Mouse (Mus musculus): ENCODE results near the gene Zwint. TPM values are rescaled to one million over a fixed set of nuclear protein-coding genes. Genes with fewer than 3 reads are reported as not detected.

Gene Zwint
- polyA plus RNA-seq, 1 experiment: 64.2 TPM

DNA sequence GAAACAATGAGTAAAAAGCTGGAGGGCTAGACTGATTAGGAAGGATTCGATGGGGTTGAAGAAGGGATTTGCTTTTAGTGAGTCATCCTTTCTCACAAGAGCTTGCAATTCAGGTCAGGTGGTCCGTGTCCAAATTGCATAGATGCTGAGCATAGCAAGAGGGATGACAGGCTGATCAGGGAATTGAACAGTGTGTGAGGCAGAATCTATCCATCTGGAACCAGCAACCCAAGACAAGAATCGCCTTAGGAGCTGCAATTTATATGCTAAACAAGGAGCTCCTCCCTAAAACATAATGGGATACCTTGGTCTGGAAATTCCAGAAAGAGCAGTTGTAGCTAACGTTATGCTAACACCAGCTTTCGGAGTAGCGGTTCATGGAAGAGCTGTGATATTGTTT is 3.8 kb upstream of the Zwint start:
- TF ChIP-seq CTCF (IDR thresholded peaks at IDR 0.05; ENCODE audit: borderline replicate concordance, control insufficient read depth, extremely low read depth, insufficient read depth, low read length, poor library complexity) (no peak), POLR2A (IDR thresholded peaks at IDR 0.05; ENCODE audit: control insufficient read depth, extremely low read depth, insufficient read depth, low read length, poor library complexity) (no peak)
- no peaks in the 10 kb centered on the region for H3K27me3 ChIP-seq (ENCODE audit: control insufficient read depth, insufficient read depth, low read length)
- no peak overlapping the region for H3K4me3 ChIP-seq (ENCODE audit: control insufficient read depth, insufficient read depth, low read length)
- no peak overlapping the region for H3K27ac ChIP-seq (ENCODE audit: control insufficient read depth, insufficient read depth, low read length)
- no peaks in the 10 kb centered on the region for H3K36me3 ChIP-seq (ENCODE audit: control insufficient read depth, insufficient read depth, low read length)
- DNase-seq: no peak
- H3K4me1 ChIP-seq (replicated peaks; ENCODE audit: control insufficient read depth, insufficient read depth, low read length): peaks cover 5% of the 10 kb centered on the region
- WGBS: 83% methylated on average over 6 of the region's 6 CpGs

DNA sequence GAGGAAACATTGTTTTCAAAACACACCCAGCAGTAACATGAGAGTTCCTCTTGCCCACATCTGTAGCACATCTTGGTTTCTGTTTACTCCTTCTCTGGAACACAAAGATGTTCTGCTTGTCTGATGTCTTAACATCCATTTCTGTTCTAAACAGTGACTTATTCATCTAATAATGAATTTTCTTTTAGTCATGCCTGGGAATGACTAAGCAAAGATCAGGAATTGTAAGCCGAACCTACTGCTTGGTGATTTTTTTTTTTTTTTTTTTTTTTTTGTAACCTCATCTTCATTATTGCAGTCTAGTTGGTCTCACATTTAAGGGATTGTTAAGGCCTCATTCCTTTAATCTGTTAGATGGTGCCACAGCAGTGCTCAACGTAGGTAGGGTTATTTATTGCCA is 848 bp upstream of the Zwint start:
- no peak for DNase-seq
- TF ChIP-seq POLR2A (IDR thresholded peaks at IDR 0.05; ENCODE audit: control insufficient read depth, extremely low read depth, insufficient read depth, low read length, poor library complexity): no peak
- no peak for TF ChIP-seq CTCF (IDR thresholded peaks at IDR 0.05; ENCODE audit: borderline replicate concordance, control insufficient read depth, extremely low read depth, insufficient read depth, low read length, poor library complexity)
- H3K4me1 ChIP-seq (replicated peaks; ENCODE audit: control insufficient read depth, insufficient read depth, low read length): peaks cover 9% of the 10 kb centered on the region
- 90% methylated on average over 2 of the region's 2 CpGs for WGBS
- no peak overlapping the region for H3K4me3 ChIP-seq (ENCODE audit: control insufficient read depth, insufficient read depth, low read length)
- no peaks in the 10 kb centered on the region for H3K27me3 ChIP-seq (ENCODE audit: control insufficient read depth, insufficient read depth, low read length)
- H3K36me3 ChIP-seq (ENCODE audit: control insufficient read depth, insufficient read depth, low read length): peaks cover 15% of the 10 kb centered on the region
- H3K27ac ChIP-seq (ENCODE audit: control insufficient read depth, insufficient read depth, low read length): no peak overlapping the region

DNA sequence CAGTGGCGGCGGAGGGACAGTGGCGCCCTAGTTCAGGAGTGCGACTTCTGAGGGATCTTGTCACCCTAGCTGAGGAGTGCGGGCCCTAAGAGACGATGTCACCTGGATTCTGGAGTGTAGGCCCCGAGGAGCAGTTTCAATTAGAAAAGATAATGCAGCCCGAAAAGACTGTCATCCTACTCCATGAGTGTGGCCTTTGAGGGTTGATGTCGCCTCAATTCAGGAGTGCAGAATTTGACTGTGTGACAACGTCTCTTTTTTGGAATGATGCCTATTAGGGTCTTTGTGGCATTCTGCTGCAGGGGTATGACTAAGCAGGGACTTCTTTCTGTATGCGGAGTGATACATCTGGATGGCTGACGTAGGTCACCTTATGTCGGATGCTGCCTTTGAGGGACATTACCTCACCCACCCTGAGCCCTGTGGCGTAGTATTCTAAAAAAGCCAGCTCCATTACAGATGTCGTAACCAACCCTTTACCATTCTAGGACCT is 418 bp downstream of the Zwint start:
- H3K27me3 ChIP-seq (ENCODE audit: control insufficient read depth, insufficient read depth, low read length): no peaks in the 10 kb centered on the region
- DNase-seq: peak; percentile 33
- WGBS: 3% methylated on average over 15 of the region's 15 CpGs
- H3K4me1 ChIP-seq (replicated peaks; ENCODE audit: control insufficient read depth, insufficient read depth, low read length): peaks cover 9% of the 10 kb centered on the region
- H3K4me3 ChIP-seq (ENCODE audit: control insufficient read depth, insufficient read depth, low read length): peak overlapping the region; percentile 93
- peaks cover 21% of the 10 kb centered on the region for H3K36me3 ChIP-seq (ENCODE audit: control insufficient read depth, insufficient read depth, low read length)
- H3K27ac ChIP-seq (ENCODE audit: control insufficient read depth, insufficient read depth, low read length): peak overlapping the region; percentile 45
- TF ChIP-seq POLR2A (IDR thresholded peaks at IDR 0.05; ENCODE audit: control insufficient read depth, extremely low read depth, insufficient read depth, low read length, poor library complexity) (no peak), CTCF (IDR thresholded peaks at IDR 0.05; ENCODE audit: borderline replicate concordance, control insufficient read depth, extremely low read depth, insufficient read depth, low read length, poor library complexity) (no peak)

GRCm38 (mm10) chr10:72659198-72659597 is 4.6 kb downstream of the Zwint start:
- Histone ChIP-seq H3K4me1 (replicated peaks; ENCODE audit: control insufficient read depth, insufficient read depth, low read length) (peaks cover 9% of the 10 kb centered on the region), H3K27me3 (ENCODE audit: control insufficient read depth, insufficient read depth, low read length) (no peaks in the 10 kb centered on the region), H3K27ac (ENCODE audit: control insufficient read depth, insufficient read depth, low read length) (no peak overlapping the region), H3K36me3 (ENCODE audit: control insufficient read depth, insufficient read depth, low read length) (peaks cover 21% of the 10 kb centered on the region), H3K4me3 (ENCODE audit: control insufficient read depth, insufficient read depth, low read length) (no peak overlapping the region)
- no peak for DNase-seq
- 96% methylated on average over 5 of the region's 5 CpGs for WGBS
- no peak for TF ChIP-seq CTCF (IDR thresholded peaks at IDR 0.05; ENCODE audit: borderline replicate concordance, control insufficient read depth, extremely low read depth, insufficient read depth, low read length, poor library complexity)
- TF ChIP-seq POLR2A (IDR thresholded peaks at IDR 0.05; ENCODE audit: control insufficient read depth, extremely low read depth, insufficient read depth, low read length, poor library complexity): no peak

- WGBS: 97% methylated on average over 1 of the region's 1 CpGs
- Histone ChIP-seq H3K4me3 (ENCODE audit: control insufficient read depth, insufficient read depth, low read length) (no peak overlapping the region), H3K4me1 (replicated peaks; ENCODE audit: control insufficient read depth, insufficient read depth, low read length) (peaks cover 7% of the 10 kb centered on the region), H3K36me3 (ENCODE audit: control insufficient read depth, insufficient read depth, low read length) (peaks cover 21% of the 10 kb centered on the region), H3K27me3 (ENCODE audit: control insufficient read depth, insufficient read depth, low read length) (no peaks in the 10 kb centered on the region), H3K27ac (ENCODE audit: control insufficient read depth, insufficient read depth, low read length) (no peak overlapping the region)
- no peak for DNase-seq
- TF ChIP-seq CTCF (IDR thresholded peaks at IDR 0.05; ENCODE audit: borderline replicate concordance, control insufficient read depth, extremely low read depth, insufficient read depth, low read length, poor library complexity) (no peak), POLR2A (IDR thresholded peaks at IDR 0.05; ENCODE audit: control insufficient read depth, extremely low read depth, insufficient read depth, low read length, poor library complexity) (no peak)
Observed at GRCm38 (mm10) chr10:72660350-72660749, 5.7 kb downstream of the Zwint start.

GRCm38 (mm10) chr10:72667856-72668255 is 13.2 kb downstream of the Zwint start:
- WGBS: 98% methylated on average over 5 of the region's 5 CpGs

GRCm38 (mm10) chr10:72669086-72669485 is 14.4 kb downstream of the Zwint start:
- Histone ChIP-seq H3K27ac (ENCODE audit: control insufficient read depth, insufficient read depth, low read length) (no peak overlapping the region), H3K4me3 (ENCODE audit: control insufficient read depth, insufficient read depth, low read length) (no peak overlapping the region), H3K36me3 (ENCODE audit: control insufficient read depth, insufficient read depth, low read length) (no peaks in the 10 kb centered on the region), H3K27me3 (ENCODE audit: control insufficient read depth, insufficient read depth, low read length) (no peaks in the 10 kb centered on the region), H3K4me1 (replicated peaks; ENCODE audit: control insufficient read depth, insufficient read depth, low read length) (no peaks in the 10 kb centered on the region)
- no peak for DNase-seq
- TF ChIP-seq CTCF (IDR thresholded peaks at IDR 0.05; ENCODE audit: borderline replicate concordance, control insufficient read depth, extremely low read depth, insufficient read depth, low read length, poor library complexity) (no peak), POLR2A (IDR thresholded peaks at IDR 0.05; ENCODE audit: control insufficient read depth, extremely low read depth, insufficient read depth, low read length, poor library complexity) (no peak)
- whole genome bisulfite sequencing: 93% methylated on average over 1 of the region's 1 CpGs

More at GRCm38 (mm10) chr10:72667856-72668255, 13.2 kb downstream of the Zwint start:
- no peaks in the 10 kb centered on the region for H3K27me3 ChIP-seq (ENCODE audit: control insufficient read depth, insufficient read depth, low read length)
- TF ChIP-seq CTCF (IDR thresholded peaks at IDR 0.05; ENCODE audit: borderline replicate concordance, control insufficient read depth, extremely low read depth, insufficient read depth, low read length, poor library complexity): no peak
- no peak for TF ChIP-seq POLR2A (IDR thresholded peaks at IDR 0.05; ENCODE audit: control insufficient read depth, extremely low read depth, insufficient read depth, low read length, poor library complexity)
- H3K4me3 ChIP-seq (ENCODE audit: control insufficient read depth, insufficient read depth, low read length): no peak overlapping the region
- H3K36me3 ChIP-seq (ENCODE audit: control insufficient read depth, insufficient read depth, low read length): no peaks in the 10 kb centered on the region
- no peaks in the 10 kb centered on the region for H3K4me1 ChIP-seq (replicated peaks; ENCODE audit: control insufficient read depth, insufficient read depth, low read length)
- H3K27ac ChIP-seq (ENCODE audit: control insufficient read depth, insufficient read depth, low read length): no peak overlapping the region
- no peak for DNase-seq
